Mouse (Mus musculus) E14TG2a.4 (cell line): ENCODE measurements around the gene Lrp11.
A peak's percentile ranks its signal among the peaks of the same experiment; 100 is the strongest.
"Not testable (repeated sequence)": the region's sequence is repeated elsewhere in the genome, so short reads cannot be mapped to it uniquely, and the experiment has no call there.

Source experiments
- H3K27me3 ChIP-seq: 2 replicates; pipeline ENCODE4 v1.6.1; 2014; ENCODE audit warnings: low read length, control low read depth; ENCODE audit not compliant: insufficient read depth
- H3K36me3 ChIP-seq: 2 replicates; pipeline ENCODE4 v1.6.1; 2014; ENCODE audit warnings: low read length, control low read depth; ENCODE audit not compliant: insufficient read depth
- H3K4me1 ChIP-seq: replicated peaks from 2 replicates; pipeline ENCODE4 v1.6.1; 2014; ENCODE audit warnings: low read depth, low read length, control low read depth
- H3K4me3 ChIP-seq: replicated peaks from 2 replicates; pipeline ENCODE4 v1.5.1; 2014; ENCODE audit warnings: mild to moderate bottlenecking, low read length
- H3K9me3 ChIP-seq: 2 replicates; pipeline ENCODE4 v1.6.1; 2014; ENCODE audit warnings: low read length, control low read depth
- CTCF ChIP-seq: conservative IDR thresholded peaks from 2 replicates; pipeline ENCODE4 v1.5.1; 2014; ENCODE audit warnings: low read length
- NANOG ChIP-seq: IDR thresholded peaks from 2 replicates; pipeline ENCODE4 v1.6.1; 2014; ENCODE audit warnings: borderline replicate concordance, low read length, mixed read lengths
- POU5F1 ChIP-seq: IDR thresholded peaks from 2 replicates; pipeline ENCODE4 v1.6.1; 2014; ENCODE audit warnings: low read length, borderline replicate concordance

Lrp11 gene

DNA sequence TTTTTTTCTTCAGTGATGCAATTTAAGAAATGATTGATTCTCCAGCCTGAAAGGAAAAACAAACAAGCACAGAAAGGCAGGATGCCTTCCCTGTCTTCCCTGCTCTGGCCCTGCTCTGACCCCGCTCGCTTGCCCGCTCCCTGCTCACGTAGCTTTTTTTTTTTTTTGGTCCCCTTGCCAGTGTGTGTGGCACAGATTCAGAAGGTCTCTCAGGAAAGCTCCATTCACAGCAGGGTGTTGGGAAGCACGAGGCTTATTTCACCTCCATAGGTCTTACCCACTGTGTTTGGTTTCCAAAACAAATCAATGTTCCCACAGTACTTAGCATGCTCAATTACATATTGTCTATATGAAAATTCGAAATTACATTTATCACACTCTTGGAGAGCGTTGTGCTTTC, 5.2 kb downstream of the Lrp11 start:
- Histone ChIP-seq H3K36me3 (peaks cover 24% of the 10 kb centered on the region), H3K9me3 (no peaks in the 10 kb centered on the region), H3K27me3 (peaks cover 6% of the 10 kb centered on the region; the same call in 1 of the 2 replicates), H3K4me1 (peaks cover 48% of the 10 kb centered on the region), H3K4me3 (no peak overlapping the region)
- TF ChIP-seq CTCF (no peak), POU5F1 (no peak), NANOG (no peak)

DNA sequence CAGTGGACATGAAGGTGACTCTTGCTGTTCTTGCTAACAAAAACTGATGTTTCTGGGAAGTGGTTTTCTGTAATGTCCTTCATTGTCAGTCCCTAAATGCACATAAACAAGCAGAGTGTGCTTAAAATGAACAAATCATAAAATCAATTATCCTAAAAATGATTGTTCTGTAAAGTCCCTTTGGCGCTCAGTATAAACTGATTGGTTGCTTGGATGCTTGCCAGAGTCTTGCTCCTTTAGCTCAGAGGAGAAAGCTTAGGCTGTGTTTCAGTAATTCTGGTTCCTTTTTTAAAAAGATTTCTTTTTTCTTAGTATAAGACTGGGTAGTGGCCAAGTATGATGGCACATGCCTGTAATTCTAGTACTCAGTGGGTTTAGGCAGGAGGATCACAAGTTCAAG, 6.7 kb downstream of the Lrp11 start:
- no peak for TF ChIP-seq CTCF
- TF ChIP-seq POU5F1, result no peak
- no peak for TF ChIP-seq NANOG
- peaks cover 49% of the 10 kb centered on the region for H3K4me1 ChIP-seq
- peaks cover 36% of the 10 kb centered on the region for H3K36me3 ChIP-seq
- peaks cover 2% of the 10 kb centered on the region; the same call in 1 of the 2 replicates for H3K27me3 ChIP-seq
- H3K4me3 ChIP-seq, result no peak overlapping the region
- no peaks in the 10 kb centered on the region for H3K9me3 ChIP-seq

DNA sequence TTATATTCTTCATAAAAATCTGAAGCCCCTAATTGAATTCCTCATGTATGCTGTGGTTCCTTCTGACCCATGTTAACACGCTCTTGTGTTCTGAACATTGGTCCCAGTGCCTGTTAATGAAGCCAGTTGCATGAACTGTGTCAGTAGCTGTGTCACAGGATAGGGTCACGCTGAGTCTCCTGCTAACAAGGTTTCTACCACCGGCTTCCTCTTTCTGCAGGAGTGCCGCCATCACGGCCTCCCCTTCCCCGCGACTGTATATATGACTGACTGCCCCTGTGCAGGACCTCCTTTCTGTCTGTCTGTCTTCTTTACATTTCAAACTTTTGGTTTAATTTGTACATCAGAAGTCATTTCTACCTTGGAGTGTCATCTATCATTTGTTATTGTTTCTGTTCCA, 8.6 kb downstream of the Lrp11 start:
- peaks cover 48% of the 10 kb centered on the region for H3K36me3 ChIP-seq
- peaks cover 32% of the 10 kb centered on the region for H3K4me1 ChIP-seq
- no peaks in the 10 kb centered on the region for H3K27me3 ChIP-seq
- no peak overlapping the region for H3K4me3 ChIP-seq
- no peak for TF ChIP-seq NANOG
- no peak for TF ChIP-seq CTCF
- TF ChIP-seq POU5F1, result no peak
- no peaks in the 10 kb centered on the region for H3K9me3 ChIP-seq

DNA sequence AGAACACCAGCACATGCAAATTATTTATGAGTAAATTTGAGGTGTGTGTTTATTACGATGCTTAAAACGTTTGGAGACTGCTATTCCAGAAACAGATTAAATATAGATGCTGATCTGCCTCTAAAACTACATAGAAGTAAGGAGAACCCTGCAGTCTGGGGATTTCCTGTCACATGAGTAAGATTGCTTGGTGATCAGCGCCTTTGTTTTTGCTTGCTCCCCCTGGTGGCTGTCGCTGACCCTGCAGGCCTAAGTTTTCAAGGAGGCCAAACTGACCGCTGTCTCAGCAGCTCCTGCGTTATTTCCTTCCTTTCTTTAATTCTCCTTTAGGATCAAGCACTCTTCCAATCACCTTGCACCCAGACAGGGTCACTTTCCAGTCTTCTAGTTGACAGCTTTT, 11.0 kb downstream of the Lrp11 start:
- TF ChIP-seq NANOG (no peak), CTCF (peak; percentile 93), POU5F1 (no peak)
- H3K9me3 ChIP-seq, result no peaks in the 10 kb centered on the region
- H3K27me3 ChIP-seq, result no peaks in the 10 kb centered on the region
- H3K4me3 ChIP-seq, result no peak overlapping the region
- peaks cover 29% of the 10 kb centered on the region for H3K4me1 ChIP-seq
- peaks cover 71% of the 10 kb centered on the region for H3K36me3 ChIP-seq

DNA sequence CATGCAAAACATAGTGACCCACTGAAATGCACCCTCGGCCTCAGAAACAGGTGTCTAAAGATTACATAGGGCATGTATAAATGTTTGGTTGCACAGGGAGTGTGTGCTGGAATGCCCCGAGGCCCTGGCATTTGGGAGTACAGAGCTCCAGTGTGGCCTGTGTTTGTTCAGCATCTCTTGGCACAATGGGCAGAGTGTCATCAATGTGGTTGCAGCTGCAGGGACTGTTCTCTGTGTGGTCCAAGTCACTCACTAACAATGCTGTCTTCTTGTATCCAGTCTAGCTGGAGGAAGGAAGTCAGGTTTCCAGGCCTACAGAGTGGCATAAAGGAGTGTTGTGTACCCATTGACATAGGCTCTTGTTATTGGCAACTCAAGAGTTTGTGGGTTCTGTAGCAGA, 15.6 kb downstream of the Lrp11 start:
- no peak for TF ChIP-seq POU5F1
- TF ChIP-seq NANOG, result no peak
- no peak for TF ChIP-seq CTCF
- no peaks in the 10 kb centered on the region for H3K27me3 ChIP-seq
- no peak overlapping the region for H3K4me3 ChIP-seq
- H3K9me3 ChIP-seq, result no peaks in the 10 kb centered on the region
- peaks cover 90% of the 10 kb centered on the region for H3K36me3 ChIP-seq
- peaks cover 26% of the 10 kb centered on the region for H3K4me1 ChIP-seq

DNA sequence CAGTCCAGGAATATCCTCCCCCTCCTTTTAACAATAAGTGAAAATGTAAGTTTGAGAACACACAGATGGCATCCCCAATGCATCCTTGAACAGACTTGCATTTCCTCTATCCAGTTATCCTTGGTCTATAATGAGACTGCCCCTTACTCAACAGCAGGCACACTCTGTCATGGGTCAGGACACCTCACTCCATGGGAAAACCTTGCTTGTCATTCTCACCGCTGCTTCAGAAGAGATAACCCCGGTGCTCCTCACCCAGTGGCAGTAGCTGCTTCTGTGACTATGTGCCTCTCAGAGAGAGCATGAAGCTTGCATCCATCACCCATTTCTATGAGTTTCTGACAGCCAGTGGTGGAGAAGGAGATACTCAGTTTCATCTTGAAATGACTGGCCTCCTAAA, 16.8 kb downstream of the Lrp11 start:
- Histone ChIP-seq H3K4me1 (peaks cover 34% of the 10 kb centered on the region), H3K27me3 (no peaks in the 10 kb centered on the region)

DNA sequence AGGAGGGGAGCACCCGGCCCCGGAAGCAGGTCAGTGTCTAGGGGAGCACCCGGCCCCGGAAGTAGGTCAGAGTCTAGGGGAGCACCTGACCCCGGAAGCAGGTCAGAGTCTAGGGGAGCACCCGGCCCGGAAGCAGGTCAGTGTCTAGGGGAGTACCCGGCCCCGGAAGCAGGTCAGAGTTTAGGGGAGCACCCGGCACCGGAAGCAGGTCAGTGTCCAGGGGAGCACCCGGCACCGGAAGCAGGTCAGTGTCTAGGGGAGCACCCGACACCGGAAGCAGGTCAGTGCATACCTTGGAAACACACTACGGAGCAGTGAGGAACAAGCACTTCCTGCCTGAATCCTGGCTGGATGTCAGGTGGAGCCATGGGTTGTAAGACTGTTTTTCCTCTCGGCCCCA, 19.0 kb downstream of the Lrp11 start:
- TF ChIP-seq NANOG (no peak), POU5F1 (no peak)

More for the DNA sequence above, 16.8 kb downstream of the Lrp11 start:
- TF ChIP-seq POU5F1, result no peak
- no peak for TF ChIP-seq NANOG
- H3K4me3 ChIP-seq, result no peak overlapping the region
- H3K9me3 ChIP-seq, result no peaks in the 10 kb centered on the region
- peaks cover 91% of the 10 kb centered on the region for H3K36me3 ChIP-seq

DNA sequence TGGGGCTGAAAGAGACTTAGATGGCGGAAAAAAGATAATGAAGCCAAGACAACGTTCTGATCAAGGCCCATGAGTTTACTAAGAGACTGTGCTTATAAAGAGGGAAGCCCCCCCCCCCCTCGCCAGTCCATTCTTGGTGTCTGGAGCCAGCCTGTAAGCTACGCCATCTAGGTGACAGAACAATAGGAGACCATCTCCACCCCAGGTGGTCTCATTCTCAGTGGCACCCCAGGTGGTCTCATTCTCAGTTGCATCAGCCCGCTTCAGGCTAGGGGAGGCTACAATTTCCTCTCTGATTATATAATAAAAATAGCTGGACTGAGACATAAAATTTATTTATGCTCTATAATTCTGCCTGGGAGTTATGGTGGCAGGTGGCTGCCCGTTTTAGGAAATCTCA, 22.0 kb downstream of the Lrp11 start:
- H3K36me3 ChIP-seq, result peaks cover 45% of the 10 kb centered on the region
- H3K4me3 ChIP-seq, result peak overlapping the region; percentile 50
- no peaks in the 10 kb centered on the region for H3K9me3 ChIP-seq
- no peaks in the 10 kb centered on the region for H3K27me3 ChIP-seq
- peaks cover 41% of the 10 kb centered on the region for H3K4me1 ChIP-seq
- no peak for TF ChIP-seq POU5F1
- TF ChIP-seq CTCF, result no peak
- peak; percentile 45; the same call in 1 of the 2 replicates for TF ChIP-seq NANOG

More for the DNA sequence above, 19.0 kb downstream of the Lrp11 start:
- Histone ChIP-seq H3K27me3 (no peaks in the 10 kb centered on the region), H3K9me3 (no peaks in the 10 kb centered on the region), H3K36me3 (peaks cover 74% of the 10 kb centered on the region), H3K4me3 (peak overlapping the region; percentile 32), H3K4me1 (peaks cover 45% of the 10 kb centered on the region)

DNA sequence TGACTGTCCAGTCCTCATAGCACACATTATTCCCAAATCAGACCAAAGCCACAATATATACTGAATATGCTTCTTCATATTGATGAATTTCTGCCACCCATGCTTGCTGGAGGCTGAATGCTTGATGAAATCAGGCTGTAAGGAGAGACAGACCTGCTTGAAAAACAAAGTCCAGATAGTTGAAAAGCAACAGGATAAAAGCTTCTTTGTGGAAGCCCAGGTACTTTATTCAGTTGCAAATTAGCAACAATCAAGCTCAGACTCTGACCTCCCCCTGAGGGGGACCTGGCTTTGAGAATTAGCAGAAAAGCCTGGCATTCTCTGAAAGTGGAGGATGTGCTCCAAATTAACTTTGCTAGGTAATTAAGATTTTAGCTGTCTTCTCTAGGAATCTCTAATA, 22.6 kb downstream of the Lrp11 start:
- H3K4me3 ChIP-seq, result peak overlapping the region; percentile 50
- peak; percentile 93 for TF ChIP-seq NANOG
- peak; percentile 45; the same call in 1 of the 2 replicates for TF ChIP-seq POU5F1
- H3K36me3 ChIP-seq, result peaks cover 40% of the 10 kb centered on the region
- H3K27me3 ChIP-seq, H3K9me3 ChIP-seq: not testable (repeated sequence)
- peaks cover 41% of the 10 kb centered on the region for H3K4me1 ChIP-seq
